Mouse (Mus musculus): ENCODE results near the gene Rnf114.
A peak's percentile ranks its signal among the peaks of the same experiment; 100 is the strongest.

GRCm38 (mm10) chr2:167532131-167532530, 39.7 kb downstream of the Rnf114 start:
- TF ChIP-seq CTCF (IDR thresholded peaks at IDR 0.05; ENCODE audit: borderline replicate concordance, extremely low read depth, insufficient read depth, insufficient read length) (peak; percentile 90), POLR2A (IDR thresholded peaks at IDR 0.05; ENCODE audit: borderline replicate concordance, extremely low read depth, insufficient read depth, insufficient read length, poor library complexity, severe bottlenecking) (no peak)

Data from brain, embryonic 14.5 days (tissue).